Mouse (Mus musculus) small intestine, adult 10 weeks (tissue): ENCODE measurements around the gene Rassf3. TPM values are rescaled to one million over a fixed set of nuclear protein-coding genes. Genes with fewer than 3 reads are reported as not detected.

ENCODE experiments used
- polyA plus RNA-seq: library from polyadenylated mRNA; stranded (reverse); fragments of 350-450 nt; fragmentation: Illumina TruSeq; extraction: RNeasy Lipid Tissue Mini Kit (QIAGEN cat#74804); gene quantifications from one replicate; pipeline ENCODE4 v1.2.3, GENCODE M21; 2014; ENCODE audit warnings: low replicate concordance

Rassf3 gene
- 36.6 TPM for polyA plus RNA-seq

DNA sequence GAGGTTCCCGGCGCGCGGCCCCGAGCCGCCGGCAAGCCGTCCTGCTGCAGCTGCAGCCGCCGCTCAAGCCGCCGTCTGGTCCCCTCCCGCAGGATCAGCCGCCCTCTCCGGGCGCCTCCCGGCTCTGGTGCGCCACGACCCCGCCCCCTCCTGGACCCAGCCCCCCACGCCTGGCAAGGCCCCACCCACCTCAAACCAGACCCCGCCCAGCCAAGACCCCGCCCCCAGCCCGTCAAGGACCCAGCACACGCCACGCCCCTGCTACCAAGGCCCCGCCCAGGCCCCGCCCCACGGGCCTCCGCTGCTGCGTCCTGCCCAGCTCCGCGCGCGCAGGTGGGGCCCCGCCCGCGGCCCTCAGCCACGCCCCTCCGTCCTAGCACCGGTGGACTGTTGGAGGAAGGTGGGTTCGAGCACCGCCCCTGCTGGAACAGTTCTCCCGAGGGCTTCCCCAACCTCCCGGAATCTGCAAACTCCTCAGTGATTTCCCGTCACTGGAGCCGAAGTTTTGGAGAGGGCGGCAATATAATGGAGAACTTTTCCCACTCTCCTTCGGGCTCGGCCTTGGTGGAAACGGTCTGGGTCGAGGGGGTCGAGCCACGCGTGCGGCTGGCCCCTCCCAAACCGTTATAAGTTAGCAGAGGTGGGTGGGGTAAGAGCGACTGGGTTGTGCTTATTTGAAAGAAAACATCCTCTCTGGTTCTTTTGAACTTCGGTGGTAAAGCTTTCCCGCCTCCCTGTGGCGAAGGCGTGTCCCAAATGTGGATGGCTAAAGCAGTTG lies at the start of gene Rassf3:
Gene Rassf3 (minus strand): TSS at position 158 of the 778 bp plus-strand sequence.

DNA sequence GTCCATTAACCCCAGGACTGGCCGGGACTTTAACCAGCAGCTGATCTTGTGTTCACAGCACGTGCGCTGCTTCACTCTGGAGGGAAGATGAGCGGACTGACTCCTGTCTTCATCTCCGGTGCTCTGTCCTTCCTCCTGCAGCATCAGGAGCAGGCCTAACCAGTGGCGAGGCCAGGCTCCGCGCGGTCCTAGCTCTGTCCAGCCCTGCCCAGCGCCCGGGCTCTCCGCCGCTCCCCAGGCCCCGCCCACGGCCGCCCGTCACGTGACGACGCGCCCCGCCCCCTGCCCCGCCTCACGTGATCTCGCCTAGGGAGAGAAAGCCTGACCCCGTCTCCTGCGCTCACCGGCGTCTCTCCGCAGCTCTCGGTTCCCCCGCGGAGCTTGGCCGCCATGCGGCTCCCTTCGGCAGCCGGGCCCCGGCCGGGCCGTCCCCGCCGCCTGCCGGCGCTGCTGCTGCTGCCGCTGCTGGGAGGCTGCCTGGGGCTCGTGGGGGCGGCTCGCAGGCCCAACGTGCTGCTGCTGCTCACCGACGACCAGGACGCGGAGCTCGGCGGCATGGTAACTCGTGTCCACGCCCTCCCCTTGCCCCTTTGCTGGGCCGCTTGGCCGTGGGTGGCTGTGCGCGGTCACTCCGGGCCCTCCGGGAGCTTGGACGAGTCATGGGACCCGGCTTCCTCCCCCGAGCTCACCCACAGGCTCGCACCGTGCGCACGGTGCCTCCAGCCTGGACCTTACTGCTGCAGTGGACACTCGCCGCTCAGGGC lies 111.2 kb downstream of the Rassf3 start, which contains the start of gene Gns:
Gene Gns (plus strand): TSS at position 290 of the 764 bp plus-strand sequence.

Other genes with a start within 250 kb of the Rassf3 start
- 5.6 TPM for gene Tbc1d30, start 125.1 kb downstream of the Rassf3 start, polyA plus RNA-seq
- 40.1 TPM for gene Gns, start 111.3 kb downstream of the Rassf3 start, polyA plus RNA-seq
- 197 TPM for gene Tbk1, start 110.4 kb upstream of the Rassf3 start, polyA plus RNA-seq
- 97.3 TPM for gene Xpot, start 150.0 kb upstream of the Rassf3 start, polyA plus RNA-seq
- not detected for gene D930020B18Rik, start 165.2 kb upstream of the Rassf3 start, polyA plus RNA-seq